ENCODE assay signal across 8 mouse cellular contexts in the genomic region with DNA sequence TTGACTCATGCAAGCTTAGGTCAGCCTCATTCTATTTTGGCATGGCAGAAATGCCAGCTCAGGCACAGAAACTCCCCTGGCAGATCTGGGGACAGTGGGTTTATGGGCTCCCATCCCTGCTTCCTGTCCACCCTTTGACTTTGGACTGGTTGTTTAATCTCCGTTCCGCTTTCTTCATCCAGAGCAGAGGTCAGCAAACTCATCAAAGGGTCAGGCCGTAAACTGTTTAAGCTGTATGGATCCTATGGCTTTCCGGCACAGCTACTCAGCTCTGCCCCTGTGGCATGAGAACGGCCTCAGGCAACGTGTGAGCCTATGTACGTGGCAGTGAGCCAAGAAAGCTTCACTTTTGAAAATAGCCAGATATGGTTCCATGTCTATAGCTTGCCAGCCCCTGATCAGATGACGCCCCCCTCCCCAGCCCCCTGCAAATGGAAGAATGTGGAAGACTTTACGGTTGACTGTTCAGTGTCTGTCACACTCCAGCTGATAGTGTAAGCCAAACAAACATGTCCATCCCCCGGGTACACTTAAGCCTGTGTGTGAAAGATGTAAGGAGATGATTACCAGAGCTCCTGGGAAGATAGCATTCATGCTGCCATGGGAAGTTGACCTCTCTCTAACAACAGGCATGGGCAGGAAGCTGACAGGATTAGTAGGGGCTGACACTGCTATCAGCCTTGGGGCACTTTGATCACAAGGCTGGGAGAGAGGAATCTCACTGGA. TPM values are rescaled to one million over a fixed set of nuclear protein-coding genes. Genes with fewer than 3 reads are reported as not detected.
DNase-seq lines count a peak whose midpoint lies in the region; ATAC-seq lines count a peak whose summit lies in the region.

No protein-coding gene starts in this region.

- H3K4me3 ChIP-seq in hindbrain, embryonic 12.5 days, result no peak overlapping the region
- no peak overlapping the region for H3K4me3 ChIP-seq in liver, embryonic 13.5 days (replicated peaks)
- H3K4me3 ChIP-seq in stomach, embryonic 14.5 days (ENCODE audit: low read depth, low read length), result no peak overlapping the region

- ATAC-seq in hindbrain, embryonic 12.5 days (ENCODE audit: low FRiP score), result peak; percentile 66
- peak; percentile 62 for ATAC-seq in liver, embryonic 13.5 days (ENCODE audit: low read depth)
- peak; percentile 86 for ATAC-seq in stomach, embryonic 14.5 days (ENCODE audit: insufficient number of reproducible peaks, insufficient read depth, low FRiP score, low read depth)

- H3K27me3 ChIP-seq in hindbrain, embryonic 12.5 days, result no peaks in the 10 kb centered on the region
- H3K27me3 ChIP-seq in liver, embryonic 13.5 days, result no peaks in the 10 kb centered on the region
- H3K27me3 ChIP-seq in stomach, embryonic 14.5 days (ENCODE audit: control insufficient read depth, insufficient read depth, low read length), result no peaks in the 10 kb centered on the region

- no peak overlapping the region for H3K4me2 ChIP-seq in hindbrain, embryonic 12.5 days (replicated peaks)
- H3K4me2 ChIP-seq in liver, embryonic 13.5 days, result no peak overlapping the region
- H3K4me2 ChIP-seq in stomach, embryonic 14.5 days (replicated peaks; ENCODE audit: low read depth, low read length), result 0 out of 2 replicates have a peak overlapping the region, but pooled peaks have one; percentile 1

- WGBS in hindbrain, embryonic 12.5 days, result 33% methylated on average over 10 of the region's 10 CpGs
- WGBS in liver, embryonic 13.5 days (ENCODE audit: insufficient replicate concordance), result 42% methylated on average over 10 of the region's 10 CpGs
- 6% methylated on average over 10 of the region's 10 CpGs for WGBS in stomach, embryonic 14.5 days

- H3K9me3 ChIP-seq in hindbrain, embryonic 12.5 days (replicated peaks), result no peaks in the 10 kb centered on the region
- no peaks in the 10 kb centered on the region for H3K9me3 ChIP-seq in liver, embryonic 13.5 days (replicated peaks)
- peaks cover 10% of the 10 kb centered on the region; the same call in 1 of the 2 replicates for H3K9me3 ChIP-seq in stomach, embryonic 14.5 days (ENCODE audit: control insufficient read depth, low read depth, low read length)

- no peak overlapping the region for H3K9ac ChIP-seq in hindbrain, embryonic 12.5 days
- no peak overlapping the region for H3K9ac ChIP-seq in liver, embryonic 13.5 days
- H3K9ac ChIP-seq in stomach, embryonic 14.5 days (replicated peaks; ENCODE audit: low read depth, low read length), result no peak overlapping the region

- peak overlapping the region; percentile 67 for H3K27ac ChIP-seq in hindbrain, embryonic 12.5 days
- H3K27ac ChIP-seq in liver, embryonic 13.5 days, result peak overlapping the region; percentile 79
- H3K27ac ChIP-seq in stomach, embryonic 14.5 days (ENCODE audit: low read length), result peak overlapping the region; percentile 94

- no peaks in the 10 kb centered on the region for H3K36me3 ChIP-seq in hindbrain, embryonic 12.5 days
- H3K36me3 ChIP-seq in liver, embryonic 13.5 days, result peaks cover 11% of the 10 kb centered on the region; the same call in 1 of the 2 replicates
- no peaks in the 10 kb centered on the region for H3K36me3 ChIP-seq in stomach, embryonic 14.5 days (ENCODE audit: control insufficient read depth, insufficient read depth, low read length)

- DNase-seq in NIH3T3 (ENCODE audit: low read depth), result peak; percentile 54
- DNase-seq in embryo, embryonic 9.5 days (ENCODE audit: extremely low spot score), result peak; percentile 73
- no peak for DNase-seq in liver, embryonic 13.5 days
- no peak for DNase-seq in ovary, postnatal 36 days (ENCODE audit: low spot score)
- no peak for DNase-seq in right cerebral cortex, postnatal 14 days
- DNase-seq in urinary bladder, adult 18-20 months (ENCODE audit: low spot score in 2 of 2), result no peak

- peaks cover 22% of the 10 kb centered on the region for H3K4me1 ChIP-seq in hindbrain, embryonic 12.5 days
- H3K4me1 ChIP-seq in liver, embryonic 13.5 days (replicated peaks), result peaks cover 58% of the 10 kb centered on the region
- peaks cover 55% of the 10 kb centered on the region for H3K4me1 ChIP-seq in stomach, embryonic 14.5 days (ENCODE audit: control insufficient read depth, insufficient read depth, low read length)

RNA-seq across cellular contexts. Expression of gene Igf2r, which starts 21.1 kb away (rescaled TPM):
- 27.5 and 30.4 TPM in 2 replicates for polyA plus RNA-seq in hindbrain, embryonic 12.5 days (2016; fragmentation: Nextera tagmentation; extraction: Ambion mirVana)
- 13.8 and 17.4 TPM in 2 replicates for polyA plus RNA-seq in liver, embryonic 13.5 days (2015; fragmentation: Nextera tagmentation; extraction: Ambion mirVana)
- 46.0 and 51.7 TPM in 2 replicates for polyA plus RNA-seq in stomach, embryonic 14.5 days (2014; fragmentation: Nextera tagmentation; extraction: Ambion mirVana)

Comparison
In these comparisons a context has a peak if more than half of its experiments do, and no peak if none do; other contexts are left out.
1. DNase-seq: peak in NIH3T3 (single experiment) and embryo, embryonic 9.5 days (single experiment); none in liver, embryonic 13.5 days (single experiment), ovary, postnatal 36 days (single experiment), right cerebral cortex, postnatal 14 days (single experiment) and urinary bladder, adult 18-20 months (0 of 2).
2. Peak in every context shown above with its lines, with median percentiles within 50 percentile points of each other: ATAC-seq and H3K27ac ChIP-seq.